Mouse (Mus musculus) T-cell, adult 2 months (primary cell): ENCODE measurements around the gene Fcho1.
"Not testable (repeated sequence)": the region's sequence is repeated elsewhere in the genome, so short reads cannot be mapped to it uniquely, and the experiment has no call there.

Experiments used
- DNase-seq: peaks from one replicate; pipeline ENCODE4 v3.0.0; 2022; ENCODE audit warnings: low spot score

The Fcho1 gene

GRCm38 (mm10) chr8:71718252-71718651 lies 7.3 kb downstream of the Fcho1 start:
- no peak for DNase-seq

GRCm38 (mm10) chr8:71717096-71717495 lies 8.4 kb downstream of the Fcho1 start:
- no peak for DNase-seq

GRCm38 (mm10) chr8:71716561-71717053 lies 8.9 kb downstream of the Fcho1 start:
- no peak for DNase-seq

- DNase-seq: no peak
These were observed 10.0 kb downstream of the Fcho1 start for GRCm38 (mm10) chr8:71715531-71715930.

- DNase-seq: no peak
These were observed 13.9 kb downstream of the Fcho1 start for GRCm38 (mm10) chr8:71711574-71711973.

GRCm38 (mm10) chr8:71709800-71710446 lies 15.6 kb downstream of the Fcho1 start:
- peak; percentile 55 for DNase-seq

GRCm38 (mm10) chr8:71709134-71709799 lies 16.2 kb downstream of the Fcho1 start:
- DNase-seq: no peak

GRCm38 (mm10) chr8:71707874-71708273 lies 17.6 kb downstream of the Fcho1 start:
- peak; percentile 65 for DNase-seq

GRCm38 (mm10) chr8:71703400-71703799 lies 22.1 kb downstream of the Fcho1 start:
- not testable (repeated sequence) for DNase-seq

- DNase-seq: no peak
These were observed 22.6 kb downstream of the Fcho1 start for GRCm38 (mm10) chr8:71702923-71703322.

GRCm38 (mm10) chr8:71702087-71702432 lies 23.5 kb downstream of the Fcho1 start:
- peak; percentile 20 for DNase-seq

- DNase-seq: no peak
These were observed 24.0 kb downstream of the Fcho1 start, which contains the start of gene B3gnt3 for GRCm38 (mm10) chr8:71701414-71702086. Gene B3gnt3, minus strand, starts transcription at chr8:71701789.

- DNase-seq: no peak
These were observed 24.8 kb downstream of the Fcho1 start for GRCm38 (mm10) chr8:71700493-71701269.

GRCm38 (mm10) chr8:71695456-71695855 lies 30.1 kb downstream of the Fcho1 start:
- DNase-seq: peak; percentile 23

GRCm38 (mm10) chr8:71693166-71694041 lies 32.1 kb downstream of the Fcho1 start:
- DNase-seq: peak; percentile 29

- peak; percentile 83 for DNase-seq
These were observed 33.0 kb downstream of the Fcho1 start for GRCm38 (mm10) chr8:71692509-71692908.

- DNase-seq: no peak
These were observed 36.5 kb downstream of the Fcho1 start, which contains the start of gene Insl3 for GRCm38 (mm10) chr8:71689028-71689427. Gene Insl3, plus strand, starts transcription at chr8:71689214.

- no peak for DNase-seq
These were observed 37.9 kb downstream of the Fcho1 start for GRCm38 (mm10) chr8:71687616-71688015.

- no peak for DNase-seq
These were observed 39.3 kb downstream of the Fcho1 start for GRCm38 (mm10) chr8:71686143-71686734.

GRCm38 (mm10) chr8:71685573-71685972 lies 39.9 kb downstream of the Fcho1 start:
- no peak for DNase-seq

GRCm38 (mm10) chr8:71684701-71685100 lies 40.8 kb downstream of the Fcho1 start:
- DNase-seq: no peak
